Mouse (Mus musculus) hindbrain, embryonic 10.5 days (tissue): ENCODE measurements around the gene Adipor1. TPM values are rescaled to one million over a fixed set of nuclear protein-coding genes. Genes with fewer than 3 reads are reported as not detected.

Source experiments
- DNase-seq: peaks from one replicate; pipeline ENCODE4 v3.0.0-alpha.2; 2017; ENCODE audit warnings: low spot score
- H3K27ac ChIP-seq: fragments of 300-500 bp; sonication (generic); 2 replicates; pipeline ENCODE4 v1.5.1; 2016; ENCODE audit warnings: mild to moderate bottlenecking, moderate library complexity
- H3K27me3 ChIP-seq: fragments of 300-500 bp; sonication (generic); 2 replicates; pipeline ENCODE4 v1.6.1; 2016; ENCODE audit warnings: mild to moderate bottlenecking; ENCODE audit not compliant: poor library complexity, insufficient read depth, severe bottlenecking
- H3K36me3 ChIP-seq: fragments of 300-500 bp; sonication (generic); 2 replicates; pipeline ENCODE4 v1.6.1; 2016; ENCODE audit warnings: mild to moderate bottlenecking, moderate library complexity
- H3K4me1 ChIP-seq: fragments of 300-500 bp; sonication (generic); replicated peaks from 2 replicates; pipeline ENCODE4 v1.6.1; 2016; ENCODE audit warnings: mild to moderate bottlenecking
- H3K4me3 ChIP-seq: fragments of 300-500 bp; sonication (generic); 2 replicates; pipeline ENCODE4 v1.5.1; 2016; ENCODE audit warnings: mild to moderate bottlenecking, moderate library complexity
- H3K9me3 ChIP-seq: fragments of 300-500 bp; sonication (generic); 2 replicates; pipeline ENCODE4 v1.6.1; 2016; ENCODE audit warnings: mild to moderate bottlenecking, moderate library complexity
- WGBS: fragments of 180-500 bp; shearing (Covaris S2); methylation state at CpG from one replicate; pipeline ENCODE4 v1.1.7; 2016; 5-methylcytosine and 5-hydroxymethylcytosine counted together
- polyA plus RNA-seq: library from polyadenylated mRNA; unstranded; fragments of >200 nt; fragmentation: Nextera tagmentation; extraction: Ambion mirVana; gene quantifications from 2 replicates; pipeline ENCODE4 v1.2.1, GENCODE M21; 2016

Gene Adipor1
- polyA plus RNA-seq, 1 experiment from 2014 or later: 77.8 TPM

DNA sequence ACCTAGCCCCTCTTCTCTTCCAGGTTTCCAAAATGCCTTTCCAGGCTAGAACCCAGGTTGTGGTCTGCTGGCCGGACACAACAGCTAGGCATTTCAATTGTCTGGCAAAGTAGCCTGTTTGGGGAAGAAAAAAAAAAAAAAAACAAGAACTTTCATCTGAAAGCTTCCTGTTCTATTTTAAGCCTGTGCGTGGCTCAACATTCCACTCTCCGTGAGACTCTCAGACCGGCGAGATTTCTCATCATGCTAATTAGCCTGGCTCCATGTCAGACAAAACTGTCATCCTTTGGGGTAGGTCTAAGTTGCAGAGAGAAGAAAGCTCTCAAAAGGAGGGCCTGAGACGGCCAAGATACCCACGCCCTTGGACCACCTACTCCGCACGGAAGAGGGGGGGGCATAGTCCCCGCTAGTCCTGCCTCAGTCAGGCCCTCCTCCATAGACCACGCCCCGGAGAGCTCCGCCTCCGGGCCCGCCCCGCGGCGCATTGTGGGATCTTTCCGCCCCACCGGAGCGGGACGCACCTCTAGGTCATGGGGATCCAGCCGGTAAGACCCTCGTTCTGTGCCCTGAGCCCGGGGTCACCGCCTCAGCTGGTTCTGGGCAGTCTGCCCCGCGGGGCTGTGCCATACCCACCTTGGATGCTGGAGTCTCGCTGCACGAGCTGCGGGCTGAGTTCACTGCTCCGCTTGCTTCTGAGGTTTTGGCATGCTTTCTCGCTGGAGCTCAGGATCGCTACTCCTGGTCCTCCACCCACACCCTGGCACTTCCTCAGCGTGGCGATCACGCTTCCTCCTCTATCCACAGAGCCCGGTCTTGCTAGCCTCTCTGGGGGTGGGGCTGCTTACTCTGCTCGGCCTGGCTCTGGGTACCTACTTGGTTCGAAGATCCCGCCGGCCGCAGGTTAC is 9.4 kb upstream of the Adipor1 start, which contains the start of gene Cyb5r1:
Cyb5r1 (plus strand) TSS at position 51 of the 905 bp plus-strand sequence.
- Histone ChIP-seq H3K36me3 (peaks cover 34% of the 10 kb centered on the region), H3K4me1 (peaks cover 26% of the 10 kb centered on the region), H3K9me3 (no peaks in the 10 kb centered on the region), H3K4me3 (peak within 1 kb of the TSS; percentile 81), H3K27ac (peak within 1 kb of the TSS; percentile 87), H3K27me3 (no peaks in the 10 kb centered on the region)
- peak; percentile 87 for DNase-seq
- 2% methylated on average over 43 of the region's 43 CpGs for WGBS

DNA sequence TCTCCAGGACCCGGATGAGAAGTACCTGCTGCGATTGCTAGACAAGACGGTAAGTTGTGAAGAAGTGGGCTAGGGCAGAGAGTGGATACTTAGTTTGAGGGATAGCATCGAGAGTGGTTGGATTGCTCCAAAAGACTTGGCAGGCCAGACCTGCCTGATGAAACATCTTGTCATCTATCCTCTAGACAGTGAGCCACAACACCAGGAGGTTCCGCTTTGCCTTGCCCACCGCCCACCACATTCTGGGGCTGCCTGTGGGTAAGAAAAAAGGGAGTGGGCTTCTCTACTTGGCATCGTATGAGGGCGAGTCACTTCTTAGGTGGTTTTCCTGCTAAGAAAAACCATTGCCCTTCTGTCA is 8.8 kb upstream of the Adipor1 start:
- peak overlapping the region; percentile 87 for H3K27ac ChIP-seq
- no peaks in the 10 kb centered on the region for H3K27me3 ChIP-seq
- H3K4me3 ChIP-seq: peak overlapping the region; percentile 81
- no peaks in the 10 kb centered on the region for H3K9me3 ChIP-seq
- H3K4me1 ChIP-seq: peaks cover 26% of the 10 kb centered on the region
- peaks cover 40% of the 10 kb centered on the region for H3K36me3 ChIP-seq
- no peak for DNase-seq
- 38% methylated on average over 8 of the region's 8 CpGs for WGBS

DNA sequence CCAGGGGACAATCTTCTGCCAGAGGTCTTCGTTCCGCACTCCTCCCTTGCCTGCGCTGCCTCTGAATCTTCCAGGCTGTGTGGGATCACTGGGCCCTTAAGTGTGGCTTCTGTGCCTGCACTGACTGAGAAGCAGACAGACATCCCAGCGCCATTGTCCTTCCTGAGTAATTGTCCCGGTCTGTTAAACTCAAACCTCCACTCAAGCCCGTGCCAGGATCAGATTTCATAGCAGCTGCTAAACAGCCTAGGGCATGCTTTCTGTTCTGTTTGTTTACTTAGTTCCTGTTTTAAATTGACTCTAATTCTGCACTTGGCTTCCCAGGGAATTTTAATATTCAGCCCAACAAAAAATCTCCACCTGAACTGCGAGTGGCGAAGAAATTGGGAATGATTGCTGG is 7.1 kb upstream of the Adipor1 start:
- Histone ChIP-seq H3K27ac (0 out of 2 replicates have a peak overlapping the region, but pooled peaks have one; percentile 3), H3K4me3 (no peak overlapping the region), H3K36me3 (peaks cover 46% of the 10 kb centered on the region), H3K9me3 (no peaks in the 10 kb centered on the region), H3K27me3 (no peaks in the 10 kb centered on the region), H3K4me1 (peaks cover 26% of the 10 kb centered on the region)
- DNase-seq: no peak
- 72% methylated on average over 8 of the region's 8 CpGs for WGBS

DNA sequence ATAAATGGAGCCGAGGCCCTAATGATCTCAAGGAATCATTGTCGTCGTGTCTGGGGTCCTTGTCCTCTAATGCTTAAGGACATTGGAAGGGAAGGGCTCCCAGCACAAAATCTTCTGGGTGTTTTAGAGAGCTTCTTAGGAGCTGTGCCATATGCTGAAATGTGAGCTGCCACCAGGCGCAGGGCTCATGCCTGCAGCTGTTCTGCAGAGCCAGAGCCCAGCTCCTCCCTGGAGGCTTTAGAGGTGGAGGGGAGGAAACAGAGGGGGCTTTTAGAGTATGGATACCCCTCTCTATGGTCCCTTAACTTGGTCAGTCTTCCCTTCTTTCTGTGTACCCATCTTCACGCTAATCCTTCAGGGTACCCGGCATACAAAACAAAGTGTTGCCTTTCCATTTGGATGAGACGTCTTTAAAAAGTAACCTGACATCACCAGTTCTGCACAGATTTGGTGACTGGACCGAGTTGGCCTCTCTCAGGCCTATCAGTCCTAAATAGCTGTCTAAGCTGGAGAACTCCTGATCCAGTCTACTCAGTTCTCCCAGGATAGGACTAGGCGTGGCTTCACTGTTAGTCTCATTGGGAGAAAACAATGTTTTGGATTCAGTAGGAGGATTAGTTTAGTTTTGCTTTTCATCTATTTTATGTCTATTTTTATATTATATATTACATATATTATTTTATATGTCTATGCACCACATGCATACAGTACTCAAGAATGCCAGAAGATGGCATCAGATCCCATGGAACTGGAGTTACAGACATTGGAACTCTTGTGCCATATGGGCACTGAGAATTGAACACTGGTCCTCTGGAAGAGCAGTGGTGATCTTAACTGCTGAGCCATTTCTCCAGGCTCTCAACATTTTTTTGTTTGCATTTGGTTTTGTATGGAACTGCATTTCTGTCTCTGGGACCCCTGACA is 3.2 kb upstream of the Adipor1 start:
- no peak for DNase-seq
- H3K36me3 ChIP-seq: peaks cover 46% of the 10 kb centered on the region

DNA sequence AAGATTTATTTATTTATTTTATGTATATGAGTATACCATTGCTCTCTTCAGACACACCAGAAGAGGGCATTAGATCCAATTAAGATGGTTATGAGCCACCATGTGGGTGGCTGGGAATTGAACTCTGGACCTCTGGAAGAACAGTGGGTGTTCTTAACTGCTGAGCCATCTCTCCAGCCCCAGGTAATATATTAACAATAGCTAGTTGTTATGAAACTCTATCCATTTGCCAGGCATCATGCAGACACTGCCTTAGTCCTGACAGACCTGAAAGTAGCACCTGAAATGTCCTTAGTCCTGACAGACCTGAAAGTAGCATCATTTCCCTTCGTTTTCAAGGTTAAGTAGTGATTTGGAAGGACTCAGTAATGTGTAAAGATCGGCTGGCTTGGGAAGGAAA is 1.1 kb upstream of the Adipor1 start:
- 48% methylated on average over 2 of the region's 2 CpGs for WGBS
- peaks cover 34% of the 10 kb centered on the region for H3K36me3 ChIP-seq
- H3K27ac ChIP-seq: no peak overlapping the region
- peak overlapping the region; percentile 98; the same call in 1 of the 2 replicates for H3K4me3 ChIP-seq
- no peak for DNase-seq
- no peaks in the 10 kb centered on the region for H3K9me3 ChIP-seq
- no peaks in the 10 kb centered on the region for H3K27me3 ChIP-seq
- H3K4me1 ChIP-seq: peaks cover 39% of the 10 kb centered on the region

More for the DNA sequence above, 3.2 kb upstream of the Adipor1 start:
- H3K4me3 ChIP-seq: no peak overlapping the region
- H3K9me3 ChIP-seq: no peaks in the 10 kb centered on the region
- peaks cover 33% of the 10 kb centered on the region for H3K4me1 ChIP-seq
- 91% methylated on average over 9 of the region's 9 CpGs for WGBS
- no peak overlapping the region for H3K27ac ChIP-seq
- H3K27me3 ChIP-seq: no peaks in the 10 kb centered on the region

DNA sequence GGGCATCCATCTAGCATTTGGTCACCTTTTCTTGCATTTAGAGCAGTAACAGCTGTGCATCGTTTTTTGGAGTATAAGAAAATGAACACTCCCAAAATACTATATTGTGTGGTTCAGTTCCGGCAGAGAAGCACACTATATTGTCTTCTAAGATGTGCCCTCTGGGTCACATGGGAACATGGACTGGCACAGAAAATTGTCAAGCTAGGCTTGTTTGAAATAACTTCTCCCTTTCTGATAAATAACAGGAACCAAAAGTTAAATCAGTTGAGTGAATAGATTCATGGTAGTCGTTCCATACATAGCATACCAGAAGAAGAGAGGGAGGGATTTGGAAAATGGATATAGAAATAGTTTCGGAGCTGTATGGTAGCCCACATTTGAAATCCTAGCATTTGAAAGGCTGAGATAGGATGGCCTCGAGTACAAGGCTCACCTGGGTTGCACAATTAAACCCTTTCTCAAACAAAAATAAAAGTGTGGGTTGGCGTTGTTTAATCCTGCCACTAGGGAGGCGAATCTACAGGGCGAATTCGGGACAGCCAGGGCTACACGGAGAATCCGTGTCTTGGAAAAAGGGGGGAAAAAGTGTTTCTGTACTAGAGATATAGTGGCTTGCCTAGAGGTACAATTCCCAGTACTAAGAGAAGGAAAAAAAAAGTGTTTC is 544 bp upstream of the Adipor1 start:
- Histone ChIP-seq H3K9me3 (no peaks in the 10 kb centered on the region), H3K27ac (peak overlapping the region; percentile 97), H3K27me3 (no peaks in the 10 kb centered on the region), H3K36me3 (peaks cover 28% of the 10 kb centered on the region), H3K4me3 (peak overlapping the region; percentile 98), H3K4me1 (peaks cover 42% of the 10 kb centered on the region)
- WGBS: 17% methylated on average over 11 of the region's 11 CpGs
- DNase-seq: no peak

DNA sequence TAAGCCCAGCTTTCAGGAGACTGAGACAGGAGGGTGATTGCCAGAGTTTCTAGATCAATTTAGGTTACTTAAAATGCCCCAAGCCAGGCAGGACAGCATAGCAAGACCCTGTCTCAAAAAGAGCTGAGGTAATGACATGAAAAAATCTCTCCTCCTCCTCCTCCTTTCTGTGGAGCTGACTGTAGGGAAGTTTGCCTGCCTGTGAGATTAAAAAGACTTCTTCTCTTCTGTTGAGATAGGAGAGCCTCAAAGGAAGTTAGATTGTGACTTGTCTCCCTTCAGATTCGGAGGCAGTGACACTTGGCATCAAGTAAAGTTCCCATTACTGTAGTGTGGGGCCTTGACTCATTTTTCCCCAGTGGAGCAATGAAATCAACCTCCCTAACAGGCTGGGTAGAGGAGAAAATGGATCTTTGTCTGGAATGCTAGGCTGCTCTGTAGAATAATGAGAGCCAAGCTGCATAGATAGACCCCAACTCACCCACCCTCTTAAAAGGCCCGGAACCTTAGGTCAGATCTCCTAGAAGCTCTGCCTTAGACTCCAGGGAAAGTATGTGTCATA is 3.3 kb downstream of the Adipor1 start:
- Histone ChIP-seq H3K9me3 (no peaks in the 10 kb centered on the region), H3K36me3 (peaks cover 14% of the 10 kb centered on the region), H3K4me3 (no peak overlapping the region), H3K27me3 (no peaks in the 10 kb centered on the region), H3K4me1 (peaks cover 42% of the 10 kb centered on the region), H3K27ac (no peak overlapping the region)
- WGBS: 92% methylated on average over 2 of the region's 2 CpGs
- no peak for DNase-seq

DNA sequence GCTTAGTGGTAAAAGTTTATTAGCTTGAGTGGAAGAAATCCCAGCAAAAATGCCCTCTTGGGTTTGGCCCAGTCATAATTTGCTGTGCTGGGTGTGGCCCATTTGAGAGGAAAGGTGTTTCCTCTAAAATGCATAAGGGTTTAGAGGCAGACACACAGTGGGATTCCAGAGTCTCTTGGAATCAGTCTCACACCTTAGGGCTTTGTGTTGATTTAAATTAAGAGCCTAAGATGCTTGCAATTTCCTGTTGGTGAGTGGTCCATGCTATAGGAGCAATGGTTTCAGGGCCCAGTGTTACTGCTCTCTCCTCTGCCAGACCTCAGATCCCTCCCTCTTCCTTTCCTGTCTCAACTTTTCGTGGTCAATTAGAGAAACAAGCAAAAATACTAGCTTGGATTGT is 4.0 kb downstream of the Adipor1 start:
- H3K4me1 ChIP-seq: peaks cover 40% of the 10 kb centered on the region
- no peak for DNase-seq
- no peaks in the 10 kb centered on the region for H3K9me3 ChIP-seq
- no peak overlapping the region for H3K4me3 ChIP-seq
- no peaks in the 10 kb centered on the region for H3K27me3 ChIP-seq
- WGBS: 74% methylated on average over 1 of the region's 1 CpGs
- no peak overlapping the region for H3K27ac ChIP-seq
- H3K36me3 ChIP-seq: peaks cover 21% of the 10 kb centered on the region

DNA sequence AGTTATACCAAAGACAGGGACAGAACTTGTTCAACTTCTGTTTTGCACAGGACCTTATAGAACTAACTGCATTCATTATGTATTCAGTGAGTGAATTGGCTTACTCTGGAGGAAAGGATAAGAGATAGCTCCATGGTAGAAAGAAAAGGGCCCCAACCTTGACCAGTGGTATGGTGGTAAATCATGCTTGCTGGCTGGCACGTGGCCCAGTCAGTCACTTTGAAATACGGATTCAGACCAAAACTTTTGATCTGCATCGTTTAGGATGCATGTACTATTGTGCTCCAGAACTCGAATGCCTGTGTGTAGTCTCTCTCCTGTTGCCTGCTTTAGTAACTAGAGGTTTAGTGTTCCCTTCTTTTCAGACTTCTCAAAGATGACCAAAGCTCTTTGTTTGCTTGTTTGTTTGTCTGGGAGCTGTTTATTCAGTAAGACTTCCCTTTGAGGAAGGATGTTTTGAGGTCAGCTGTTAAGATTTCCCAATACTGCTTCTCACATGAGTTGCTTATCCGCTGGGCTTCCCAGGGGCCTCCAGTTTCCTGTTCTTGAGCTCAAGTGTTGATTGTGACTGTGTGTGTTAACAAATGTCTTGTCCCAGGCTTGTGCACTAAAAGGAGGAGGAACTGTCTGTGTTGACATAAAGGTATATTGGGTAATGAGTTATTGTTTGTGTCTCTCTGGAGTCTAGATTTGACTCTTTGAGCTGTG is 4.7 kb downstream of the Adipor1 start:
- Histone ChIP-seq H3K4me3 (no peak overlapping the region), H3K36me3 (peaks cover 28% of the 10 kb centered on the region), H3K9me3 (no peaks in the 10 kb centered on the region), H3K27me3 (no peaks in the 10 kb centered on the region), H3K4me1 (peaks cover 32% of the 10 kb centered on the region), H3K27ac (no peak overlapping the region)
- DNase-seq: no peak
- 79% methylated on average over 5 of the region's 5 CpGs for WGBS

DNA sequence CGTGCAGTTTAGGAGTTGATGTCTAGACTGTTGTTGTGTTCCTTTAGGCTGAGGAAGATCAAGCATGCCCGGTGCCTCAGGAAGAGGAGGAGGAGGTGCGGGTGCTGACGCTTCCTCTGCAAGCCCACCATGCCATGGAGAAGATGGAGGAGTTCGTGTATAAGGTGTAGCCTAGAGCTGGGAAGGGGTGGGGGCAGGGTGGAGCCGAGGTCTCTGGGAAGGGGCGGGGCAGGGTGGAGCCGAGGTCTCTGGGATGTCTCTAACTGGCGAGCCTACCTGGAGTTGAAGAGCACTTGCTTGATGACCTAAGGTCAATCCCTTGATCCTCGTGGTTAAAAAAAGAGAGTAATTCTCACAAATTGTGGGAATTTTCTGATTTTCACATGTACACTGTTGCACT is 8.7 kb downstream of the Adipor1 start:
- Histone ChIP-seq H3K9me3 (no peaks in the 10 kb centered on the region), H3K36me3 (peaks cover 64% of the 10 kb centered on the region), H3K4me3 (no peak overlapping the region), H3K4me1 (0 out of 2 replicates have a peak, but pooled peaks cover 4% of the 10 kb centered on the region), H3K27ac (no peak overlapping the region), H3K27me3 (no peaks in the 10 kb centered on the region)
- no peak for DNase-seq
- 80% methylated on average over 10 of the region's 10 CpGs for WGBS

DNA sequence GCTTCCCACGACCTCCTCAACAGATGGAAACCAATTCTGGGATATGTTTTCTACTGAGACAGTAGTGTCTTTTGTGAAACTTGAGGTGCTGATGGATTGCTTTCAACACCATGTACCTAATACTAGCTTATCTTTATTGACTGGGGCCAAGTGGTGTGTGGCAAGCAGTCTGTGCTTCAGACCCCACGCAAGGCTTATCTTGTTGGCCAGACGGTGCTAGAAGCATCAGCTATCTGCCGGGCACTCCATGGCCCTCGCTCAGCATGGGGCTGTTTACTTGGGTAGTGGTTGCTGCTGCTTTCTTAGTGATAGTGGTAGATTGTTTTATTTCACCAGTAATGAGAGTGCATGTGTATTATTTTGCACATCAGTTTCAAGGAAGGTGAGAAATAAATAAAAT is 11.1 kb downstream of the Adipor1 start:
- H3K9me3 ChIP-seq: no peaks in the 10 kb centered on the region
- H3K27ac ChIP-seq: no peak overlapping the region
- H3K36me3 ChIP-seq: peaks cover 86% of the 10 kb centered on the region
- WGBS: 82% methylated on average over 5 of the region's 5 CpGs
- no peak for DNase-seq
- no peaks in the 10 kb centered on the region for H3K27me3 ChIP-seq
- no peaks in the 10 kb centered on the region for H3K4me1 ChIP-seq
- no peak overlapping the region for H3K4me3 ChIP-seq

DNA sequence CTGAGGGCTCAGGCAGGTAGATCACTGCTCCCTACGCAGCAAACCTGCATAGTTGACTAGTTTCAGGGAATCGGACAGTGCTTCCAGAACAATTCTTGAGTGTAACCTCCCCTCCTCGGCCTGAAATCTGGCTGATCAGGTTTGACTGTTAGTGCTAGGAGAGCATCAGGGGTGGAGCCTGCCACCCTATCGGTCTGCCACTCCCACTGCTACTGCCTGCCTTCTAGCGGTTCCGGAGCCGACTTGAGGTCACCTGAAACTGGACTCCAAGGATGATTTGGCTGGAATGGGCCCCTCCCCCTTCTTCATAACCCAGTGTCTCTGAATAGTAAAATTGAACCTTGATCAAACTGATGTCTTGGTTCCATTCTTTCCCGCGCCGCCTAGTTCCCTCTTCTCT is 17.8 kb downstream of the Adipor1 start:
- Histone ChIP-seq H3K4me1 (no peaks in the 10 kb centered on the region), H3K27me3 (no peaks in the 10 kb centered on the region), H3K9me3 (no peaks in the 10 kb centered on the region), H3K4me3 (no peak overlapping the region), H3K36me3 (peaks cover 59% of the 10 kb centered on the region), H3K27ac (no peak overlapping the region)
- WGBS: 82% methylated on average over 10 of the region's 10 CpGs
- DNase-seq: no peak
